Mouse (Mus musculus) forebrain, embryonic 13.5 days (tissue): ENCODE data around the gene Tfap2e. TPM values are rescaled to one million over a fixed set of nuclear protein-coding genes. Genes with fewer than 3 reads are reported as not detected.

Source experiments
- ATAC-seq: fragments of 200-750 bp; cut with Nextera tagmentation; 2 replicates; pipeline ENCODE4 v1.8.0; 2017
- H3K27ac ChIP-seq: fragments of 300-500 bp; sonication (generic); 2 replicates; pipeline ENCODE4 v1.5.1; 2015; ENCODE audit warnings: inconsistent platforms, mild to moderate bottlenecking, moderate library complexity
- H3K27me3 ChIP-seq: fragments of 300-500 bp; sonication (generic); 2 replicates; pipeline ENCODE4 v1.6.1; 2015; ENCODE audit warnings: mild to moderate bottlenecking, inconsistent platforms
- H3K36me3 ChIP-seq: fragments of 300-500 bp; sonication (generic); 2 replicates; pipeline ENCODE4 v1.6.1; 2015; ENCODE audit warnings: mild to moderate bottlenecking, inconsistent platforms; ENCODE audit not compliant: poor library complexity, severe bottlenecking
- H3K4me1 ChIP-seq: fragments of 300-500 bp; sonication (generic); 2 replicates; pipeline ENCODE4 v1.6.1; 2015; ENCODE audit warnings: inconsistent platforms
- H3K4me2 ChIP-seq: fragments of 300-500 bp; sonication (generic); 2 replicates; pipeline ENCODE4 v1.6.1; 2015; ENCODE audit warnings: inconsistent platforms, mild to moderate bottlenecking, moderate library complexity
- H3K4me3 ChIP-seq: fragments of 300-500 bp; sonication (generic); 2 replicates; pipeline ENCODE4 v1.5.1; 2015; ENCODE audit warnings: mild to moderate bottlenecking, inconsistent platforms
- H3K9ac ChIP-seq: fragments of 300-500 bp; sonication (generic); 2 replicates; pipeline ENCODE4 v1.6.1; 2015; ENCODE audit warnings: mild to moderate bottlenecking, inconsistent platforms
- H3K9me3 ChIP-seq: fragments of 300-500 bp; sonication (generic); replicated peaks from 2 replicates; pipeline ENCODE4 v1.6.1; 2016; ENCODE audit warnings: inconsistent platforms
- WGBS: fragments of 180-500 bp; shearing (Covaris S2); methylation state at CpG from one replicate; pipeline ENCODE4 v1.1.7; 2015; 5-methylcytosine and 5-hydroxymethylcytosine counted together
- polyA plus RNA-seq: library from polyadenylated mRNA; unstranded; fragments of >200 nt; fragmentation: Nextera tagmentation; extraction: Ambion mirVana; gene quantifications from 2 replicates; pipeline ENCODE4 v1.2.1, GENCODE M21; 2015

Gene Tfap2e
- polyA plus RNA-seq, 1 experiment from 2014 or later: 0.31 TPM

GRCm38 (mm10) chr4:126682298-126682697 lies 53.7 kb downstream of the Tfap2e start:
- H3K27ac ChIP-seq: no peak overlapping the region
- 92% methylated on average over 5 of the region's 5 CpGs for WGBS
- no peaks in the 10 kb centered on the region for H3K9me3 ChIP-seq
- H3K36me3 ChIP-seq: peaks cover 28% of the 10 kb centered on the region
- H3K9ac ChIP-seq: no peak overlapping the region
- no peaks in the 10 kb centered on the region for H3K27me3 ChIP-seq
- no peak overlapping the region for H3K4me2 ChIP-seq
- no peak for ATAC-seq
- no peak overlapping the region for H3K4me3 ChIP-seq
- peaks cover 17% of the 10 kb centered on the region for H3K4me1 ChIP-seq

GRCm38 (mm10) chr4:126677054-126678003 lies 58.7 kb downstream of the Tfap2e start, which contains the start of gene Psmb2:
Psmb2 (plus strand) TSS chr4:126677630.
- Histone ChIP-seq H3K9me3 (no peaks in the 10 kb centered on the region), H3K4me2 (peak within 1 kb of the TSS; percentile 97), H3K27me3 (peaks cover 5% of the 10 kb centered on the region; the same call in 1 of the 2 replicates), H3K4me3 (peak within 1 kb of the TSS; percentile 100), H3K27ac (peak within 1 kb of the TSS; percentile 76), H3K36me3 (no peaks in the 10 kb centered on the region), H3K9ac (peak within 1 kb of the TSS; percentile 99), H3K4me1 (peaks cover 17% of the 10 kb centered on the region)
- peak; percentile 98 for ATAC-seq
- WGBS: 4% methylated on average over 48 of the region's 48 CpGs

- ATAC-seq: no peak
- Histone ChIP-seq H3K36me3 (no peaks in the 10 kb centered on the region), H3K9me3 (no peaks in the 10 kb centered on the region; the same call in 1 of the 2 replicates), H3K27ac (no peak overlapping the region), H3K9ac (no peak overlapping the region), H3K4me2 (no peak overlapping the region), H3K27me3 (no peaks in the 10 kb centered on the region), H3K4me3 (no peak overlapping the region), H3K4me1 (no peaks in the 10 kb centered on the region)
- 83% methylated on average over 2 of the region's 2 CpGs for WGBS
Measured at GRCm38 (mm10) chr4:126667075-126667474, 69.0 kb downstream of the Tfap2e start.

Other genes with a start within 250 kb of the Tfap2e start
- 5.8 and 6.4 TPM in 2 replicates for gene Ago4, start 202.8 kb downstream of the Tfap2e start, polyA plus RNA-seq
- gene Clspn, start 179.3 kb downstream of the Tfap2e start, polyA plus RNA-seq: 41.9 and 43.3 TPM in 2 replicates
- gene 5730409E04Rik, start 126.4 kb downstream of the Tfap2e start, polyA plus RNA-seq: 2.2 and 2.4 TPM in 2 replicates
- gene Psmb2, start 58.6 kb downstream of the Tfap2e start, polyA plus RNA-seq: 526 and 541 TPM in 2 replicates
- gene Ncdn, start 17.2 kb upstream of the Tfap2e start, polyA plus RNA-seq: 47.6 and 60.0 TPM in 2 replicates
- 29.3 and 32.6 TPM in 2 replicates for gene AU040320, start 17.3 kb upstream of the Tfap2e start, polyA plus RNA-seq
- 30.0 and 30.6 TPM in 2 replicates for gene Zmym4, start 231.9 kb upstream of the Tfap2e start, polyA plus RNA-seq